Mouse (Mus musculus) liver, postnatal 0 days (tissue): ENCODE results near the gene Tbc1d22a. TPM values are rescaled to one million over a fixed set of nuclear protein-coding genes. Genes with fewer than 3 reads are reported as not detected.
"Not testable (repeated sequence)": the region's sequence is repeated elsewhere in the genome, so short reads cannot be mapped to it uniquely, and the experiment has no call there.

ENCODE experiments used
- ATAC-seq: fragments of 200-750 bp; cut with Nextera tagmentation; 2 replicates; pipeline ENCODE4 v1.8.0; 2017; ENCODE audit warnings: mild to moderate bottlenecking, moderate library complexity
- DNase-seq: peaks from one replicate; pipeline ENCODE4 v3.0.0-alpha.2; 2016
- H3K27ac ChIP-seq: fragments of 300-500 bp; sonication (generic); 2 replicates; pipeline ENCODE4 v1.5.1; 2014; ENCODE audit warnings: antibody characterized with exemption, moderate library complexity, mild to moderate bottlenecking, low read depth
- H3K27me3 ChIP-seq: fragments of 300-500 bp; sonication (generic); 2 replicates; pipeline ENCODE4 v1.6.1; 2014; ENCODE audit warnings: low read length, control low read depth, mixed read lengths; ENCODE audit not compliant: insufficient read depth
- H3K36me3 ChIP-seq: fragments of 300-500 bp; sonication (generic); replicated peaks from 2 replicates; pipeline ENCODE4 v1.6.1; 2014; ENCODE audit warnings: mild to moderate bottlenecking, control low read depth, low read length, moderate library complexity, mixed read lengths; ENCODE audit not compliant: insufficient read depth
- H3K4me1 ChIP-seq: fragments of 300-500 bp; sonication (generic); 2 replicates; pipeline ENCODE4 v1.6.1; 2014; ENCODE audit warnings: antibody characterized with exemption, mild to moderate bottlenecking, control low read depth; ENCODE audit not compliant: insufficient read depth
- H3K4me2 ChIP-seq: fragments of 300-500 bp; sonication (generic); 2 replicates; pipeline ENCODE4 v1.6.1; 2014; ENCODE audit warnings: low read depth, mild to moderate bottlenecking, low read length, moderate library complexity, mixed read lengths
- H3K4me3 ChIP-seq: fragments of 300-500 bp; sonication (generic); 2 replicates; pipeline ENCODE4 v1.5.1; 2014; ENCODE audit warnings: low read depth, low read length
- H3K9ac ChIP-seq: fragments of 300-500 bp; sonication (generic); replicated peaks from 2 replicates; pipeline ENCODE4 v1.6.1; 2014; ENCODE audit warnings: mild to moderate bottlenecking, moderate library complexity
- H3K9me3 ChIP-seq: fragments of 300-500 bp; sonication (generic); 2 replicates; pipeline ENCODE4 v1.6.1; 2016; ENCODE audit warnings: mild to moderate bottlenecking, control low read depth, low read length, mixed read lengths
- CTCF ChIP-seq: sonication (generic); IDR thresholded peaks from 2 replicates; pipeline ENCODE4 v1.5.1; 2016; ENCODE audit warnings: antibody characterized with exemption, low read depth
- EP300 ChIP-seq: IDR thresholded peaks from 2 replicates; pipeline ENCODE4 v1.6.1; 2016; ENCODE audit warnings: antibody characterized with exemption, low read depth, mild to moderate bottlenecking
- WGBS: fragments of 180-500 bp; shearing (Covaris S2); extraction: QIAGEN DNeasy Blood & Tissue Kit; methylation state at CpG from one replicate; pipeline ENCODE4 v1.1.7; 2014; ENCODE audit not compliant: insufficient replicate concordance; 5-methylcytosine and 5-hydroxymethylcytosine counted together
- polyA plus RNA-seq: library from polyadenylated mRNA; unstranded; fragments of >200 nt; fragmentation: Nextera tagmentation; extraction: Ambion mirVana; gene quantifications from 2 replicates; pipeline ENCODE4 v1.2.1, GENCODE M21; 2015

Tbc1d22a gene
- polyA plus RNA-seq, 1 experiment from 2014 or later = 6.4 TPM

GRCm38 (mm10) chr15:86173136-86173985 lies 40.9 kb upstream of the Tbc1d22a start:
- TF ChIP-seq EP300 (no peak), CTCF (no peak)
- Histone ChIP-seq H3K27ac (peak overlapping the region; percentile 44), H3K36me3 (no peaks in the 10 kb centered on the region), H3K9ac (no peak overlapping the region), H3K27me3 (no peaks in the 10 kb centered on the region), H3K9me3 (no peaks in the 10 kb centered on the region), H3K4me1 (peaks cover 39% of the 10 kb centered on the region), H3K4me2 (peak overlapping the region; percentile 22; the same call in 1 of the 2 replicates), H3K4me3 (no peak overlapping the region)
- DNase-seq (peak; percentile 40), ATAC-seq (peak; percentile 15; the same call in 1 of the 2 replicates)
- WGBS = 36% methylated on average over 16 of the region's 16 CpGs

- TF ChIP-seq CTCF = no peak
- no peak for TF ChIP-seq EP300
- no peak overlapping the region for H3K9ac ChIP-seq
Observed at GRCm38 (mm10) chr15:86175253-86176050, 38.8 kb upstream of the Tbc1d22a start.

GRCm38 (mm10) chr15:86176166-86176565 lies 38.1 kb upstream of the Tbc1d22a start:
- ATAC-seq (no peak), DNase-seq (no peak)
- H3K9ac ChIP-seq = no peak overlapping the region
- TF ChIP-seq EP300 (no peak), CTCF (no peak)
- H3K9me3 ChIP-seq = no peaks in the 10 kb centered on the region
- H3K27me3 ChIP-seq = no peaks in the 10 kb centered on the region
- WGBS = 80% methylated on average over 10 of the region's 10 CpGs
- H3K27ac ChIP-seq = 0 out of 2 replicates have a peak overlapping the region, but pooled peaks have one; percentile 44
- no peak overlapping the region for H3K4me2 ChIP-seq
- H3K4me1 ChIP-seq = peaks cover 34% of the 10 kb centered on the region
- no peak overlapping the region for H3K4me3 ChIP-seq
- no peaks in the 10 kb centered on the region for H3K36me3 ChIP-seq

More at GRCm38 (mm10) chr15:86175253-86176050, 38.8 kb upstream of the Tbc1d22a start:
- no peaks in the 10 kb centered on the region for H3K27me3 ChIP-seq
- ATAC-seq = peak; percentile 84
- no peaks in the 10 kb centered on the region for H3K9me3 ChIP-seq
- H3K4me3 ChIP-seq = no peak overlapping the region
- DNase-seq = no peak
- H3K36me3 ChIP-seq = no peaks in the 10 kb centered on the region
- WGBS = 59% methylated on average over 3 of the region's 3 CpGs
- peak overlapping the region; percentile 44; the same call in 1 of the 2 replicates for H3K27ac ChIP-seq
- peaks cover 34% of the 10 kb centered on the region for H3K4me1 ChIP-seq
- H3K4me2 ChIP-seq = no peak overlapping the region

GRCm38 (mm10) chr15:86176771-86177702 lies 37.2 kb upstream of the Tbc1d22a start:
- Histone ChIP-seq H3K27ac (no peak overlapping the region), H3K27me3 (no peaks in the 10 kb centered on the region), H3K36me3 (no peaks in the 10 kb centered on the region), H3K4me3 (no peak overlapping the region), H3K4me2 (no peak overlapping the region), H3K9me3 (no peaks in the 10 kb centered on the region), H3K4me1 (peaks cover 34% of the 10 kb centered on the region), H3K9ac (no peak overlapping the region)
- no peak for ATAC-seq
- no peak for DNase-seq
- 64% methylated on average over 21 of the region's 22 CpGs for WGBS
- no peak for TF ChIP-seq CTCF
- no peak for TF ChIP-seq EP300

- H3K4me3 ChIP-seq, H3K4me2 ChIP-seq, H3K36me3 ChIP-seq, H3K9me3 ChIP-seq, H3K9ac ChIP-seq, H3K27ac ChIP-seq, H3K27me3 ChIP-seq, ATAC-seq, DNase-seq: not testable (repeated sequence)
- whole genome bisulfite sequencing = 75% methylated on average over 1 of the region's 2 CpGs
- peaks cover 37% of the 10 kb centered on the region for H3K4me1 ChIP-seq
Observed at GRCm38 (mm10) chr15:86177703-86178251, 36.5 kb upstream of the Tbc1d22a start.
